9 mouse cellular contexts compared by ENCODE assay signal in the genomic region with DNA sequence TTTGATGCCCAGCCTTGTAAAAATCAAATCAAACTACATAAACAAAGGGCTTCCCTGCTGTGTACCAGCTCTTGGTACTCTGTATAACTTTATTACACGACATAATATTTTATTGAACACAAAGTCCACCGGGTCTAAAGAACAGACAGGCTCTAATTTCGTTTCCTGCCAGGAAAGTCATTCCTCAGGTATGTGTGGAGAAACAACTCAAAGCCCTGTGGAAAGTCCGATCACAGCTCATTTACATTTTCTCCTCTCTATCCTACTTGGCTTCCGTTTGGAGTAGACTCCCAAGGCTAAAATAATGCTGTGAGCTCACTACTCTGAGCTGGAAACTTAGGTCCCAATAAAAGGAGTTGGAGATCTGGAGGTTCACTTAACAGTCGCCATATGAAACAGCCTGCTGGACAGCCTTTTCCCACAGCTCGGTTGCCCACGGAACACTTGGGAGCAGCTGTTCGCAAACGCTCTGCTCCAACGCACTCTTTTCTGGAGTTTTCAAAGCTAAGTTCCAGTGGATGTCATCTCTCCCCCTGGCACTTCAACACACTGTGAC.
A peak's percentile ranks its signal among the peaks of the same experiment; 100 is the strongest.
DNase-seq lines count a peak whose midpoint lies in the region; ATAC-seq and TF ChIP-seq lines count a peak whose summit lies in the region.
"Had no signal": no experiment of that assay in that cellular context is flagged by ENCODE, and none has a peak within 500 bp of the region (broad histone marks: within the 10 kb centered on the region; RNA-seq: fewer than 3 reads in every experiment).

No protein-coding gene starts in this region.

- no peak overlapping the region for H3K4me2 ChIP-seq in embryonic facial prominence, embryonic 12.5 days (replicated peaks)
- H3K4me2 ChIP-seq in intestine, embryonic 15.5 days (replicated peaks) = peak overlapping the region; percentile 36

- DNase-seq in embryonic facial prominence, embryonic 10.5 days (ENCODE audit: low spot score) = no peak
- DNase-seq in left cerebral cortex, postnatal 25 days (ENCODE audit: low spot score in 2 of 2) = peak; percentile 34 to 79
- DNase-seq in left cerebral cortex, adult 2 months (ENCODE audit: extremely low spot score in 1 of 2, low spot score in 2 of 2) = no peak
- DNase-seq in right cerebral cortex, postnatal 36 days (ENCODE audit: low spot score in 2 of 2) = peak; percentile 32 to 50
- no peak for DNase-seq in Muller cell, postnatal 12 days (ENCODE audit: inconsistent ontology term)
- DNase-seq: spleen, adult 18-20 months had no signal

- no peak for TF ChIP-seq CTCF in left cerebral cortex, adult 2 months (IDR thresholded peaks at IDR 0.05)

- intact Hi-C loops in left cerebral cortex, postnatal 25 days (cut with DNase I) = loop anchor here (1.0 kb wide), 1 partner anchor 49 kb away; no protein-coding TSS in a partner anchor
- intact Hi-C loops in left cerebral cortex, adult 2 months (cut with DNase I) = no loop called here

- no peaks in the 10 kb centered on the region for H3K9me3 ChIP-seq in embryonic facial prominence, embryonic 12.5 days
- H3K9me3 ChIP-seq in embryonic facial prominence, embryonic 10.5 days = peaks cover 6% of the 10 kb centered on the region
- H3K9me3 ChIP-seq in intestine, embryonic 15.5 days = 0 out of 2 replicates have a peak, but pooled peaks cover 2% of the 10 kb centered on the region

- H3K4me3 ChIP-seq in embryonic facial prominence, embryonic 12.5 days = no peak overlapping the region
- H3K4me3 ChIP-seq in embryonic facial prominence, embryonic 10.5 days = no peak overlapping the region
- H3K4me3 ChIP-seq in left cerebral cortex, adult 2 months = no peak overlapping the region
- no peak overlapping the region for H3K4me3 ChIP-seq in intestine, embryonic 15.5 days (replicated peaks)

- H3K27me3 ChIP-seq in embryonic facial prominence, embryonic 12.5 days = no peaks in the 10 kb centered on the region
- no peaks in the 10 kb centered on the region for H3K27me3 ChIP-seq in embryonic facial prominence, embryonic 10.5 days (replicated peaks; ENCODE audit: low read depth, poor library complexity, severe bottlenecking)
- no peaks in the 10 kb centered on the region for H3K27me3 ChIP-seq in intestine, embryonic 15.5 days (replicated peaks)

- 58% methylated on average over 11 of the region's 11 CpGs for WGBS in embryonic facial prominence, embryonic 12.5 days
- WGBS in embryonic facial prominence, embryonic 10.5 days = 76% methylated on average over 11 of the region's 11 CpGs
- 32% methylated on average over 11 of the region's 11 CpGs for WGBS in intestine, embryonic 15.5 days

- H3K36me3 ChIP-seq in embryonic facial prominence, embryonic 12.5 days = no peaks in the 10 kb centered on the region
- peaks cover 13% of the 10 kb centered on the region for H3K36me3 ChIP-seq in embryonic facial prominence, embryonic 10.5 days (replicated peaks)
- no peaks in the 10 kb centered on the region for H3K36me3 ChIP-seq in intestine, embryonic 15.5 days

- H3K4me1 ChIP-seq in embryonic facial prominence, embryonic 12.5 days = peaks cover 20% of the 10 kb centered on the region
- H3K4me1 ChIP-seq in embryonic facial prominence, embryonic 10.5 days = peaks cover 41% of the 10 kb centered on the region
- H3K4me1 ChIP-seq in intestine, embryonic 15.5 days (replicated peaks) = peaks cover 18% of the 10 kb centered on the region

- no peak for ATAC-seq in embryonic facial prominence, embryonic 12.5 days (ENCODE audit: insufficient number of reproducible peaks, insufficient read depth, low FRiP score, low TSS enrichment)
- peak; percentile 89 for ATAC-seq in intestine, embryonic 15.5 days
- ATAC-seq in monocyte, adult 5-6 weeks (replicated peaks; ENCODE audit: insufficient number of reproducible peaks, low FRiP score, low TSS enrichment, poor library complexity, severe bottlenecking) = no peak

- H3K9ac ChIP-seq in embryonic facial prominence, embryonic 12.5 days = no peak overlapping the region
- no peak overlapping the region for H3K9ac ChIP-seq in intestine, embryonic 15.5 days

- H3K27ac ChIP-seq in embryonic facial prominence, embryonic 12.5 days = peak overlapping the region; percentile 65; the same call in 1 of the 2 replicates
- H3K27ac ChIP-seq in embryonic facial prominence, embryonic 10.5 days (replicated peaks) = no peak overlapping the region
- no peak overlapping the region for H3K27ac ChIP-seq in left cerebral cortex, adult 2 months
- peak overlapping the region; percentile 80 for H3K27ac ChIP-seq in intestine, embryonic 15.5 days

Comparison
In these comparisons a context has a peak if more than half of its experiments do, and no peak if none do; other contexts are left out.
1. H3K27ac ChIP-seq: peak in embryonic facial prominence, embryonic 12.5 days (single experiment) and intestine, embryonic 15.5 days (single experiment); none in embryonic facial prominence, embryonic 10.5 days (single experiment) and left cerebral cortex, adult 2 months (single experiment).
2. DNase-seq: peak in left cerebral cortex, postnatal 25 days (2 of 2) and right cerebral cortex, postnatal 36 days (2 of 2); none in embryonic facial prominence, embryonic 10.5 days (single experiment), left cerebral cortex, adult 2 months (0 of 2) and Muller cell, postnatal 12 days (single experiment).